Mouse (Mus musculus) forebrain, embryonic 13.5 days (tissue): ENCODE data around the gene Map1lc3a. TPM values are rescaled to one million over a fixed set of nuclear protein-coding genes. Genes with fewer than 3 reads are reported as not detected.
A peak's percentile ranks its signal among the peaks of the same experiment; 100 is the strongest.

ENCODE experiments used
- ATAC-seq: fragments of 200-750 bp; cut with Nextera tagmentation; 2 replicates; pipeline ENCODE4 v1.8.0; 2017
- H3K27ac ChIP-seq: fragments of 300-500 bp; sonication (generic); 2 replicates; pipeline ENCODE4 v1.5.1; 2015; ENCODE audit warnings: inconsistent platforms, mild to moderate bottlenecking, moderate library complexity
- H3K27me3 ChIP-seq: fragments of 300-500 bp; sonication (generic); 2 replicates; pipeline ENCODE4 v1.6.1; 2015; ENCODE audit warnings: mild to moderate bottlenecking, inconsistent platforms
- H3K36me3 ChIP-seq: fragments of 300-500 bp; sonication (generic); 2 replicates; pipeline ENCODE4 v1.6.1; 2015; ENCODE audit warnings: mild to moderate bottlenecking, inconsistent platforms; ENCODE audit not compliant: poor library complexity, severe bottlenecking
- H3K4me1 ChIP-seq: fragments of 300-500 bp; sonication (generic); 2 replicates; pipeline ENCODE4 v1.6.1; 2015; ENCODE audit warnings: inconsistent platforms
- H3K4me2 ChIP-seq: fragments of 300-500 bp; sonication (generic); 2 replicates; pipeline ENCODE4 v1.6.1; 2015; ENCODE audit warnings: inconsistent platforms, mild to moderate bottlenecking, moderate library complexity
- H3K4me3 ChIP-seq: fragments of 300-500 bp; sonication (generic); 2 replicates; pipeline ENCODE4 v1.5.1; 2015; ENCODE audit warnings: mild to moderate bottlenecking, inconsistent platforms
- H3K9ac ChIP-seq: fragments of 300-500 bp; sonication (generic); 2 replicates; pipeline ENCODE4 v1.6.1; 2015; ENCODE audit warnings: mild to moderate bottlenecking, inconsistent platforms
- H3K9me3 ChIP-seq: fragments of 300-500 bp; sonication (generic); replicated peaks from 2 replicates; pipeline ENCODE4 v1.6.1; 2016; ENCODE audit warnings: inconsistent platforms
- WGBS: fragments of 180-500 bp; shearing (Covaris S2); methylation state at CpG from one replicate; pipeline ENCODE4 v1.1.7; 2015; 5-methylcytosine and 5-hydroxymethylcytosine counted together
- polyA plus RNA-seq: library from polyadenylated mRNA; unstranded; fragments of >200 nt; fragmentation: Nextera tagmentation; extraction: Ambion mirVana; gene quantifications from 2 replicates; pipeline ENCODE4 v1.2.1, GENCODE M21; 2015

Map1lc3a gene
- 209 and 234 TPM in 2 replicates for polyA plus RNA-seq

DNA sequence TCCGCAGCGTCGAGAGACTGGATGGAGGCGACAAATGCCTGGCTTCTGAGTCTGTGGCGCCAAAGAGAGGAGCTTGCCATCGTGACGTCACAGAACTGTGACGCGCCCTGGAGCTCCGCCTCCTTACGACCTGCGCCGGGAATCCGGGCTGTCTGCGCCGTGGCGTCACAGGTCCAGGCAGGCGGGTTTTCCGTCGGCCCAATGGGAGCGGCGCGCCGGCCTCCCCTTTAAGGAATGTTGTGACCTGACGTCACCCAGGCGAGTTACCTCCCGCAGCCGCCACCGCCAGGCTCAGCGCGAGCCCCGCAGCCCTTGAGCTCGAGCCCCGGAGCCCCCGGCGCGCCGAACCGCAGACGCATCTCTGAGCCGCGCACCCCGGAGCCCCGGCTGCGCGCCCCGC lies at the start of gene Map1lc3a:
TSS of gene Map1lc3a (plus strand) at position 103 of the 400 bp plus-strand sequence.
- no peaks in the 10 kb centered on the region for H3K27me3 ChIP-seq
- no peaks in the 10 kb centered on the region for H3K9me3 ChIP-seq
- ATAC-seq = peak; percentile 95
- peak within 1 kb of the TSS; percentile 73 for H3K4me3 ChIP-seq
- H3K9ac ChIP-seq = peak within 1 kb of the TSS; percentile 84
- WGBS = 1% methylated on average over 44 of the region's 47 CpGs
- peaks cover 9% of the 10 kb centered on the region for H3K4me1 ChIP-seq
- peak within 1 kb of the TSS; percentile 49 for H3K27ac ChIP-seq
- peaks cover 30% of the 10 kb centered on the region for H3K36me3 ChIP-seq
- H3K4me2 ChIP-seq = peak within 1 kb of the TSS; percentile 77

DNA sequence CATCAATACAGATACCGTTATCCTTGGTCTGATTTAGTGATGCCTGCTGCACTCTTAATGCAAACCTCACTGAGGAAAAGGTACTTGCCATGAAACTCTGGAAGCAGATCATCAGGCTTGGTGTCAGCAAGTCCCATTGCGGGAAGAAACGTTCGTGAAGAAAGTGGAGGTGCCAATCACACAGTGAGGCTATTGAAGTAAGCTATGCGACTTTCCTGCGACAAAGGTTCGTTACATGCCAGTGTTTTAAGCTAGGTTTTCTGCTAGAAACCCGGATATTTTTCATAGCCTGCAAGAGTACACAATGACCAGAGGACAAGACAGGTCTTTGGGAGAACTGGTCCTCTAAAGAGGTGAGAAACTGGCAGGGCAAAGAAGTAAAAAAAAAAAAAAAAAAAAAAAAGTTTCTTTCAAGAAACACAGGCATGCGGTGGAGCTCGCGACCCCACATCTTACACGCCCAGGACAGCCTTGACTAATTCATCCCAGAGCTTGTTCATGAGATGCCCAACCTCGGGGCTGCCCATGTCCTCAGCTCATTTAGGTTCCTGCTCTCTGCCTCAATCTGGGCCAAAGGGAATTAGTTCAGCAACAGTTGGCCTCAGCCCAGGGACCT lies 40.2 kb upstream of the Map1lc3a start:
- WGBS = 4% methylated on average over 13 of the region's 13 CpGs

DNA sequence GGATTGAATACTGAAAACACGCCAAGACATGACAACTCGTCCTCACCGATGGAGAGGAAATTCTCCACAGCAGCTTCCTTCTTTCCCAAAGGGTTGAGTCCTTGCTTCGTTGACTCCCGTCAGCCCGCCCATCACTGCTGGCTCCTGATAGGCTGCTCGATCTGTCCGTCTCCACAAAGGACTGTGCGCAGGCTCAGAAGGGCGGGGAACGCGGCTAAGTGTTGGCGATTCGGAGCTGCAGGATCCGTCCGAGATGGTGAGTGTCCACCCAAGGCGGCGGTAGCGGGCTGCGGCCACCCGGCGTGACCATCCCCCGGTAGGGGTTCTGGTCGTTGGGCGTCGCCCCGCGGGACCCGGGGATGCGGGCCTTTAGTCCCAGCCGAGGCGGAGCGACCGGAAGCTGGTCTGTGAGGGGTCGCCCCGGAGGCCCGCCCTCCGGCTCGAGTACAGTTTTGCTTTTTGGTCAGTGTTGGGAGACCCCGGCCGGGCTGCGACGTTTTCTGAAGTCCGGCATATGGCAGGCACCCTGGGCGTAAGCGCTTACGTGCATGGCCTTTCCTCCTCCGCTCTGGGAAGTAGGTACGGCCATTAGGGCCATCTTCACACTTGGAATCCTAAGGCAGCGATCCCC lies 39.6 kb upstream of the Map1lc3a start, which contains the start of gene Dynlrb1:
TSS of gene Dynlrb1 (plus strand) at position 172 of the 631 bp plus-strand sequence.
- Histone ChIP-seq H3K4me3 (peak within 1 kb of the TSS; percentile 90), H3K9me3 (no peaks in the 10 kb centered on the region), H3K36me3 (peaks cover 8% of the 10 kb centered on the region; the same call in 1 of the 2 replicates), H3K4me1 (peaks cover 30% of the 10 kb centered on the region), H3K4me2 (peak within 1 kb of the TSS; percentile 95), H3K27me3 (no peaks in the 10 kb centered on the region), H3K27ac (peak within 1 kb of the TSS; percentile 87), H3K9ac (peak within 1 kb of the TSS; percentile 90)
- 0% methylated on average over 50 of the region's 50 CpGs for WGBS
- peak; percentile 100 for ATAC-seq

More for the DNA sequence above, 40.2 kb upstream of the Map1lc3a start:
- 0 out of 2 replicates have a peak, but pooled peaks cover 2% of the 10 kb centered on the region for H3K36me3 ChIP-seq
- H3K9me3 ChIP-seq = no peaks in the 10 kb centered on the region
- peak; percentile 92 for ATAC-seq
- no peaks in the 10 kb centered on the region for H3K27me3 ChIP-seq
- peaks cover 30% of the 10 kb centered on the region for H3K4me1 ChIP-seq
- peak overlapping the region; percentile 95 for H3K4me2 ChIP-seq
- H3K9ac ChIP-seq = peak overlapping the region; percentile 90
- H3K27ac ChIP-seq = peak overlapping the region; percentile 87
- H3K4me3 ChIP-seq = peak overlapping the region; percentile 90

DNA sequence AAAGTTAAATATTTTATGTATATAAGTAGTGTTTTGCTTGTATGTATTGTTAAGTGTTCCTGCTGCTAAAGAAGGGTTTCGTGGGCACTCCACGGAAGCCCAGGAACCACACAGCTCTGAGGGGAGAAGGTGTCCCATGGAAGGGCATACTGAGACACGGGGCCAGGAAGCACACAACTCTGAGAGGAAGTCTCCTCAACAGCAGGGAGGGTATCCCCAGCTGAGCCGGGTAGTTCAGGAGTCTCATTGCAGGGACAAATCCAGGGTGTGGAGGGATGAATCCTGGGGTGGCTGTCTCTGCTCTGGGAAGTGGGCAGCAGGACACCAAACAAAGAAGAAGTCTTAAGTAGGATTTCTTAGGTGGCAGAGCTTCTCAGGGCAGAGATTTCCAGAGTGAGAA lies 38.8 kb upstream of the Map1lc3a start:
- Histone ChIP-seq H3K9me3 (no peaks in the 10 kb centered on the region), H3K9ac (peak overlapping the region; percentile 90), H3K27ac (no peak overlapping the region), H3K27me3 (no peaks in the 10 kb centered on the region), H3K4me3 (peak overlapping the region; percentile 90), H3K4me1 (peaks cover 30% of the 10 kb centered on the region), H3K36me3 (peaks cover 11% of the 10 kb centered on the region; the same call in 1 of the 2 replicates), H3K4me2 (peak overlapping the region; percentile 95)
- ATAC-seq = no peak
- 19% methylated on average over 4 of the region's 4 CpGs for WGBS

DNA sequence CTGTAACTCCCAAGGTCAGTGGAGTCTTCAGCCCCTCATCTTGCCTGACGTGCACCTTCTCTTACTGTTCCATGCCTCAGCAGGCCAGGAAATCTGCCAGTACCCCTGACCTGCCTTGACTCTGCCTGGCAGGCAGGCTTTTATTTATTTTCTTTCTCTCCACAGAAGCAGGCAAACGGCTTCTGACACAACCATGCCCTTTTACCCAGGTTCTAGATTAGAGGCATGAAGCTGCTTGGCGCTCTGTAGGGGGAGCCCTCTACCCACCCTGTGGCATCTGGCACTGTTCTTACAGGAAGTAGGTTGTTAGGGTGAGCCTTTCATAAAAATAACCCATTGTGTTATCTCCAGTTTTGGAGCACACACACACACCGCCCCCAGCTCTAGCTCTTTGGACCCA lies 35.2 kb upstream of the Map1lc3a start:
- peaks cover 47% of the 10 kb centered on the region for H3K36me3 ChIP-seq
- no peak overlapping the region for H3K9ac ChIP-seq
- ATAC-seq = no peak
- WGBS = 90% methylated on average over 4 of the region's 4 CpGs
- H3K9me3 ChIP-seq = no peaks in the 10 kb centered on the region
- peaks cover 23% of the 10 kb centered on the region for H3K4me1 ChIP-seq
- H3K27me3 ChIP-seq = no peaks in the 10 kb centered on the region
- no peak overlapping the region for H3K4me2 ChIP-seq
- H3K4me3 ChIP-seq = no peak overlapping the region
- H3K27ac ChIP-seq = no peak overlapping the region

DNA sequence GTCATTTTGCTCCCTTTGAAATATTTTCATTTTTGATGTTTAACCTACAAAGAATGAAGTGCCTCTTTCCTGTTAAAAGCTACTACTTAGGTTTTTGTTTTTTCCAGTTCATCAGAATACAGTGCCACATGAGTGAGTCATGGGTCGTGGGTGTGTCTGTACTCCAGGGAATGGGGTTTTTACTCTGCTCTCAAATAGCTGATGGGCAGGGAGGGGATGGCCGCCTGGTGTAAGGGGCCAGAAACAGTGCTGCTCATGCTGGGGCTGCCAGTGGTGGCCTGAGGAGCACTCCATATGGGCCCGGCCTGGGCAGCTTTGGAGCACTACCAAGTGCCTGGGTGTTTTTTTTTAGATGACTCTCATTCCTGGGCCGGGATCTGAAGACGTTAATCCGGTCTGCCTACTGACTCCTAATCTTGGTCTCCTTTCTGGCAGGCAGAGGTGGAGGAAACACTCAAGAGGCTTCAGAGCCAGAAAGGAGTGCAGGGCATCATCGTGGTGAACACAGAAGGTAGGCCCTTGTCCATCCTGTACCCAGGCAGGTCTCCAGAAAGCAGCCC lies 33.7 kb upstream of the Map1lc3a start:
- Histone ChIP-seq H3K36me3 (peaks cover 60% of the 10 kb centered on the region), H3K9ac (no peak overlapping the region), H3K4me3 (no peak overlapping the region), H3K9me3 (no peaks in the 10 kb centered on the region), H3K4me1 (peaks cover 20% of the 10 kb centered on the region), H3K4me2 (no peak overlapping the region), H3K27me3 (no peaks in the 10 kb centered on the region), H3K27ac (no peak overlapping the region)
- WGBS = 84% methylated on average over 7 of the region's 7 CpGs
- ATAC-seq = no peak

DNA sequence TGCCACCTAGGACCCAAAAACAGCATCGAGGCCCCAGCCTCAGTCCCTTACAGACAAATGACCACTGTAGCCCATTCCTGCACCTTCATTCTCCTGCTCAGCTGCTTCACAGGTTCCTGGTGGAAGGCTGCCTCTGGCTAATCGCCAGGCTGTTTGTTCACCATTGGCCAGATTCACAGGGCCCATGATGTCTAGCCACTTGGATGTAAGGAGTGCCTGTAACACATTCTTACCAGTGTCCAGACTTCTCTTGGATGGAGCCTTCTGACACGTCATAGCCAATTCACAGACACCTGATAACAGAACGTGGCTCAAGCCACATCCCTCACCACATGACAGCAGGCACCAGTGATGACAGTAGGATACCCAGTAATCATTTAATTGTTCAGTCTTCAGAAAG lies 29.9 kb upstream of the Map1lc3a start:
- H3K36me3 ChIP-seq = peaks cover 93% of the 10 kb centered on the region
- no peak for ATAC-seq
- 90% methylated on average over 4 of the region's 4 CpGs for WGBS

DNA sequence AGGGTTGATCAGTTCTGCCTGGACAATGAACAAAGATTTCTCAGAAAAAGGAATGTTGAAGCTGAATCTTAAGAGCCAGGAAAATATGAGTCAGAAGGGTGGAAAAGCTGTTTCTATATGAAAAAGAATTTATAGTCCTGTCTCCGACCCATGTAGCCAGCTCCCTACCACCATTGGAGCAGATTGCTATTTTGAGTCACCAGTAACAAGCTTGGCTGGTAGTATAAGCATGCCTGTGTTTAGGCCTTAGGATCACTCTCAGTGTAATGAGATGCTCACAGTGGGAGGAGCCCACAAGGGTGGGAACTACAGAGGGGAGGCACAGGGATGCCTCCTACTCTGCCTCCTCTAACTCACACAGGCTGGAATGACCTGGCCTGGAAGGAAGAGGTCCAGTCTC lies 27.9 kb upstream of the Map1lc3a start:
- no peaks in the 10 kb centered on the region for H3K9me3 ChIP-seq
- no peaks in the 10 kb centered on the region for H3K4me1 ChIP-seq
- H3K4me2 ChIP-seq = no peak overlapping the region
- no peak overlapping the region for H3K9ac ChIP-seq
- WGBS = 97% methylated on average over 1 of the region's 1 CpGs
- ATAC-seq = no peak
- peaks cover 86% of the 10 kb centered on the region for H3K36me3 ChIP-seq
- H3K27me3 ChIP-seq = no peaks in the 10 kb centered on the region
- no peak overlapping the region for H3K4me3 ChIP-seq
- no peak overlapping the region for H3K27ac ChIP-seq

More for the DNA sequence above, 29.9 kb upstream of the Map1lc3a start:
- no peaks in the 10 kb centered on the region for H3K9me3 ChIP-seq
- no peaks in the 10 kb centered on the region for H3K4me1 ChIP-seq
- H3K27me3 ChIP-seq = no peaks in the 10 kb centered on the region
- H3K4me2 ChIP-seq = no peak overlapping the region
- no peak overlapping the region for H3K9ac ChIP-seq
- H3K4me3 ChIP-seq = no peak overlapping the region
- no peak overlapping the region for H3K27ac ChIP-seq

DNA sequence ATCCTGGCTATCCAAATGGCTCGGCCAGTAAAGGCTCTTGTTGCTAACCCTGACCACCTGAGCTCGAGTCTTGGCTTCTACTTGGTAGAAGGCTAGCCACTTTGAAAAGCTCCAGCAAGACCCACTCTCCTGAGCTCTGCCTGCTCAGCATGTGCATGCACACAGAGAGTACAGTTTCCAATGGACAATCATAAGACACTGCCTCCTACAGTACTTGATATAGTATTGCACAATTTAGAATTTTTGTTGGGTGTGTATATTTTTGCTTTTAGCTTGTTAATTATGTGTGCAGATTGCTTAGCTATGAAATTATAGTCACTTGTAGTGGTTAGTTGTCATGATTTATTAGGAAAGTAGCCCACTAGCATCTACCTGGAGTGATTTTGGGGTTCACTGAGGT lies 27.4 kb upstream of the Map1lc3a start:
- H3K27me3 ChIP-seq = no peaks in the 10 kb centered on the region
- WGBS = 82% methylated on average over 2 of the region's 2 CpGs

DNA sequence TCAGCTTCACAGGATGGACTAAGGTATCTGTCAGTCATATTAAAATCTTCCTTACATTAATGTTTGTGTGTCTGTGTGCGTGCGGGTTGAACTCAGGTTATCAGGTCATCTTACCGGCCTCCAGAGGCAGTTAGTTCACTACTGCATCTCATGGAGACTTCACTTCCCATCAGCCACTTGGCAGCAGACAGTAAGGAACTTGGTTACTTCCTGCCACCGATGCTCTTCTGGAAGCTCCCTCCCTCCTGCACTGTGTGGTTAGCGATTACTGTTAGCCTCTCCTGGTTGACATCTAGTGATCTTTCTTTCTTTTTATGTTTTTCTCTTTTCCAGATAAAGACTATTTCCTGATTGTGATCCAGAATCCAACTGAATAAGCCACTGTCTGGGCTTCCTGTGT lies 26.5 kb upstream of the Map1lc3a start:
- Histone ChIP-seq H3K4me1 (no peaks in the 10 kb centered on the region), H3K9me3 (no peaks in the 10 kb centered on the region), H3K4me2 (no peak overlapping the region), H3K9ac (no peak overlapping the region), H3K27me3 (no peaks in the 10 kb centered on the region), H3K36me3 (peaks cover 73% of the 10 kb centered on the region), H3K27ac (no peak overlapping the region), H3K4me3 (no peak overlapping the region)
- WGBS = 98% methylated on average over 5 of the region's 5 CpGs
- ATAC-seq = no peak

More for the DNA sequence above, 27.4 kb upstream of the Map1lc3a start:
- Histone ChIP-seq H3K9me3 (no peaks in the 10 kb centered on the region), H3K4me1 (no peaks in the 10 kb centered on the region), H3K9ac (no peak overlapping the region), H3K4me2 (no peak overlapping the region), H3K4me3 (no peak overlapping the region), H3K27ac (no peak overlapping the region), H3K36me3 (peaks cover 81% of the 10 kb centered on the region)
- ATAC-seq = no peak

DNA sequence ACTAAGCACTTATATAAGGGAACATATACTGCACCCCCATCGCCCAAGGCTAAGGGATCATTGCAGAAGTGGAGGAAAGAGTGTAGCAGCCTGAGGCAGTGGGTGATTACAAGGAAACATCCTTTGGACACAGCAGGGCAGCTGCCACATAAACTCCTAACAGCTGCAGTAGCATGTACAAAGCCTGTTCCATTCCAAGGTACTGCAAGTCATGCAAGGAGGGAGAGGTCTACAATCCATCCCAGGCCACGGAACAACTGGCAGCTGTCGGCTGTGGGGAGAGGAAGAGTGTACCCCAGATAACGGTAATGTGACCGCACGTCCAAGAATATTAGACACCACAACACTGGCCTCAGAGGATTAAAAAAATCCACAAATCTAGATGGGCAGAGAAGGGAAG lies 10.6 kb upstream of the Map1lc3a start:
- Histone ChIP-seq H3K4me3 (no peak overlapping the region), H3K4me1 (no peaks in the 10 kb centered on the region), H3K4me2 (no peak overlapping the region), H3K9ac (no peak overlapping the region), H3K27me3 (no peaks in the 10 kb centered on the region), H3K9me3 (no peaks in the 10 kb centered on the region; the same call in 1 of the 2 replicates), H3K36me3 (no peaks in the 10 kb centered on the region), H3K27ac (no peak overlapping the region)
- ATAC-seq = no peak
- 93% methylated on average over 6 of the region's 6 CpGs for WGBS

DNA sequence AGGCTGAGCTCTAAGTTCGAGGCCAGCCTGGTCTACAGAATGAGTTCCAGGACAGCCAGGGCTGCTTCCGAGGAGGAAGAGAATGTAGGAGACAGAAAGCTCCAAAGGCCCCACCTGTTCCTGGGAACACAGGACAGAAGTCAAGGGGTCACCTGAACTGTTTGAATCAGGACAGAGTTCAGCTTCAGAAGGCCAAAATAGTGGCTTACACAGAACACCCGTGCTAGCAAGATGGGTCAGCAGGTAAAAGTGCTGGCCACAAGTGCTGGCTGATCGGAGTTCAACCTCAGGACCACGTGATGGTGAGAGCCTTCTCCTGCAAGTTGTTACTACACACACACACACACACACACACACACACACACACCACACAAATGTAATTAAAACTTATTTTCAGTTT lies 9.2 kb upstream of the Map1lc3a start:
- ATAC-seq = no peak
- H3K4me3 ChIP-seq = no peak overlapping the region
- no peak overlapping the region for H3K9ac ChIP-seq
- no peak overlapping the region for H3K4me2 ChIP-seq
- H3K27me3 ChIP-seq = no peaks in the 10 kb centered on the region
- no peaks in the 10 kb centered on the region for H3K36me3 ChIP-seq
- no peaks in the 10 kb centered on the region; the same call in 1 of the 2 replicates for H3K9me3 ChIP-seq
- no peaks in the 10 kb centered on the region for H3K4me1 ChIP-seq
- WGBS = 82% methylated on average over 5 of the region's 5 CpGs
- H3K27ac ChIP-seq = no peak overlapping the region
